Mouse (Mus musculus) neural tube, embryonic 14.5 days (tissue): Measurements from ENCODE around the gene Cyp2c23. TPM values are rescaled to one million over a fixed set of nuclear protein-coding genes. Genes with fewer than 3 reads are reported as not detected.

Source experiments
- ATAC-seq: fragments of 200-750 bp; cut with Nextera tagmentation; 2 replicates; pipeline ENCODE4 v1.8.0; 2017; ENCODE audit warnings: low read depth, mild to moderate bottlenecking, moderate TSS enrichment, moderate library complexity
- H3K27ac ChIP-seq: fragments of 300-500 bp; sonication (generic); 2 replicates; pipeline ENCODE4 v1.5.1; 2014; ENCODE audit warnings: low read depth, mild to moderate bottlenecking, control low read depth, low read length, moderate library complexity, mixed read lengths
- H3K27me3 ChIP-seq: fragments of 300-500 bp; sonication (generic); 2 replicates; pipeline ENCODE4 v1.6.1; 2014; ENCODE audit warnings: low read length; ENCODE audit not compliant: control insufficient read depth, insufficient read depth
- H3K36me3 ChIP-seq: fragments of 300-500 bp; sonication (generic); 2 replicates; pipeline ENCODE4 v1.6.1; 2014; ENCODE audit warnings: low read length, mixed read lengths; ENCODE audit not compliant: control insufficient read depth, insufficient read depth
- H3K4me1 ChIP-seq: fragments of 300-500 bp; sonication (generic); 2 replicates; pipeline ENCODE4 v1.6.1; 2014; ENCODE audit warnings: low read length; ENCODE audit not compliant: control insufficient read depth, insufficient read depth
- H3K4me2 ChIP-seq: fragments of 300-500 bp; sonication (generic); 2 replicates; pipeline ENCODE4 v1.6.1; 2014; ENCODE audit warnings: mild to moderate bottlenecking, low read depth, low read length, control low read depth
- H3K4me3 ChIP-seq: fragments of 300-500 bp; sonication (generic); 2 replicates; pipeline ENCODE4 v1.5.1; 2014; ENCODE audit warnings: low read depth, low read length, control low read depth, mixed read lengths
- H3K9ac ChIP-seq: fragments of 300-500 bp; sonication (generic); replicated peaks from 2 replicates; pipeline ENCODE4 v1.6.1; 2014; ENCODE audit warnings: low read depth, mild to moderate bottlenecking, control low read depth, low read length, mixed read lengths
- H3K9me3 ChIP-seq: fragments of 300-500 bp; sonication (generic); 2 replicates; pipeline ENCODE4 v1.6.1; 2016; ENCODE audit warnings: low read length; ENCODE audit not compliant: control insufficient read depth
- WGBS: fragments of 180-500 bp; shearing (Covaris S2); extraction: QIAGEN DNeasy Blood & Tissue Kit; methylation state at CpG from one replicate; pipeline ENCODE4 v1.1.7; 2014; 5-methylcytosine and 5-hydroxymethylcytosine counted together
- polyA plus RNA-seq: library from polyadenylated mRNA; unstranded; fragments of >200 nt; fragmentation: Nextera tagmentation; extraction: Ambion mirVana; gene quantifications from 2 replicates; pipeline ENCODE4 v1.2.1, GENCODE M21; 2014

Cyp2c23 gene
- polyA plus RNA-seq, 1 experiment from 2014 or later, result not detected

DNA sequence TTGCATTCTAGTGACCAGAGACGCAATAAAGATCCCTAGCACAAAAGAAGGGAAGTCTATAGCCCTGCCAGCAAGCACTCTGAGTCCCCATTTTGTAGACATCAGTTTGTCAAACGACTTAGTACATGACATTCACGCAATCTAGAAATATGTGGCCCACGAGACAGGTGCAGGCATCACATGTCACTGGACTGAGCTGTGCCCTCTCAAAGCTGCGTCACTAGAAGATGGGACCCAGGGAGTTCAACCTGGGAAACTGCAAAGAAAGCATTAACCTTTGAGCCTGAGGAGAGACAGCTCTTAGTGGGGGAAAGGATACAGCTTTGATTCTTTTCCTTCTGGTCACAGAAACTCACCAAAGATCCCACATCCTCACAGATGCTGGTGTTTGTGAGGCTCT is 73.7 kb downstream of the Cyp2c23 start:
- Histone ChIP-seq H3K9me3 (no peaks in the 10 kb centered on the region), H3K4me3 (no peak overlapping the region), H3K9ac (no peak overlapping the region), H3K4me1 (no peaks in the 10 kb centered on the region), H3K27ac (no peak overlapping the region), H3K27me3 (no peaks in the 10 kb centered on the region), H3K4me2 (no peak overlapping the region), H3K36me3 (no peaks in the 10 kb centered on the region)
- no peak for ATAC-seq
- WGBS, result 48% methylated on average over 5 of the region's 5 CpGs

Other genes starting within 250 kb of the Cyp2c23 start
- 0.06 and 0.24 TPM in 2 replicates for gene Abcc2, start 247.0 kb downstream of the Cyp2c23 start, polyA plus RNA-seq
- gene Dnmbp, start 89.0 kb downstream of the Cyp2c23 start, polyA plus RNA-seq, result 8.4 and 9.9 TPM in 2 replicates
- 0.32 TPM in 1 of 2 replicates, not detected in the other for gene Cpn1, start 42.7 kb downstream of the Cyp2c23 start, polyA plus RNA-seq
- gene Erlin1, start 40.6 kb upstream of the Cyp2c23 start, polyA plus RNA-seq, result 16.7 and 18.2 TPM in 2 replicates
- 68.8 and 70.0 TPM in 2 replicates for gene Chuk, start 78.3 kb upstream of the Cyp2c23 start, polyA plus RNA-seq
- gene Cwf19l1, start 106.7 kb upstream of the Cyp2c23 start, polyA plus RNA-seq, result 32.2 and 35.6 TPM in 2 replicates
- gene Bloc1s2, start 117.2 kb upstream of the Cyp2c23 start, polyA plus RNA-seq, result 178 and 189 TPM in 2 replicates
- gene Pkd2l1, start 163.2 kb upstream of the Cyp2c23 start, polyA plus RNA-seq, result 3.0 and 4.0 TPM in 2 replicates
- gene Scd3, start 174.1 kb upstream of the Cyp2c23 start, polyA plus RNA-seq, result 4.0 and 4.3 TPM in 2 replicates